Mouse (Mus musculus) spleen, adult 2 months (tissue): ENCODE data around the gene Med27.

Experiments
- CTCF ChIP-seq: fragments of 200-500 bp; IDR thresholded peaks from 2 replicates; pipeline ENCODE4 v1.5.1; 2011; ENCODE audit warnings: mild to moderate bottlenecking, inconsistent platforms; ENCODE audit not compliant: insufficient read depth, insufficient read length, insufficient replicate concordance; ENCODE audit errors: extremely low read depth
- POLR2A ChIP-seq: fragments of 200-500 bp; IDR thresholded peaks from 2 replicates; pipeline ENCODE4 v1.6.1; 2011; ENCODE audit warnings: low read depth, low read length, inconsistent platforms

GRCm38 (mm10) chr2:29436376-29436775 lies 89.8 kb downstream of the Med27 start:
- TF ChIP-seq POLR2A (no peak), CTCF (no peak)
